Mouse (Mus musculus): ENCODE results near the gene 1600002K03Rik.

Gene 1600002K03Rik

GRCm38 (mm10) chr10:80141243-80141642 lies 31.5 kb upstream of the 1600002K03Rik start:
- DNase-seq (ENCODE audit: low read depth) = peak; percentile 92

- DNase-seq (ENCODE audit: low read depth) = peak; percentile 97
These were observed 30.8 kb upstream of the 1600002K03Rik start for GRCm38 (mm10) chr10:80141786-80142529.

DNA sequence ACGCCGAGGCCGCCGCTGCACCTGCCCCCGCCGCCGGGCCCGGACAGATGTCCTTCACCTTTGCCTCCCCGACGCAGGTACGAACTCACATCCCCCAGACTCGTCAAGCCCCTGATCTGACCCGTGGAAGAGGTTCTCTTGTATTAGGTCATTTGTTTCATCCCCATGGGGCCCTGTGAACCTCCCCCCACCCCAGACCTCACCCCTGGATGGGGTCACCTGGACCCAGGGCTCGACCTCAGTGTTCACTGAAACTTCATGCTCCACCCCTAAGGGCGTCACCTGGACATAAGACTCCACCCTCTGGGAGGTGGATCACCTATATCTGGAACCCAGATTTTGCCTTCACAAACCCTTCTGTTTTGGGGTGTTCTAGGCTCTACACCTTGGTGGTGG lies 30.2 kb upstream of the 1600002K03Rik start:
- no peak for DNase-seq (ENCODE audit: low read depth)

DNA sequence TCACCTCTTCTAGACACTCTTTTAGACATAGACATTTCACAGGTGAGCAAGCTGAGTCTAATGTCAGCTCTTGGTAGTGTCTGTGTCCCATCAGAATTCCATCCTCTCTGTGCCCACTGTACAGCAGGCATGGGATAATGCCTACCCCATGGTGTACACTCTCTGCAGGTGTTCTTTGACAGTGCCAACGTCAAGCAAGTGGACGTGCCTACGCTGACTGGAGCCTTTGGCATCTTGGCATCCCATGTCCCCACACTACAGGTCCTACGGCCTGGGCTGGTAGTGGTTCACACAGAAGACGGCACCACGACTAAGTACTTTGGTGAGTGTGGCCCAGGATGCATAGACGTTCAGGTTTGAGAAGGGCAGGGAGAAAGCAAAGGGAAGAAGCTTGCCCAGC lies 29.1 kb upstream of the 1600002K03Rik start:
- no peak for DNase-seq (ENCODE audit: low read depth)

DNA sequence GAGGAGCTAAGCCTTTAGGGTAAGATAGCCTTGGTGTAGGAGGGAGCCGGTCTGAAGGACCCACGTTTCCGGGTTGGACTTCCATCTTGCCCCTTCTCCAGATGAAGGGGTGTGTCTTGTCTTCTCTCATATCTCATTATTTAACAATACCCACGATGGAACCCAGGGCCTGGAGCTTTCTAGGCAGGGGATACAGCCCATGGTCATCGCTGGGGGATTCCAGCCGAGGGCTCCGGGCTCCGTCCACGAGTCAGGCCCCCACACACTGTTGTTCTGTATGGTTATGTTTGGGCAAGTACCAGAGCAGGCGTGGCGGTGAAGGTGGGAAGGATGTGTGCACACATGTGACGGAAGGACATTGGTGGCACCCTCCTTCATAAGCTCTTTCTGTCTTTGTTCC lies 28.6 kb upstream of the 1600002K03Rik start:
- no peak for DNase-seq (ENCODE audit: low read depth)

- DNase-seq (ENCODE audit: low read depth) = no peak
These were observed 27.6 kb upstream of the 1600002K03Rik start for GRCm38 (mm10) chr10:80144864-80145838.

- no peak for DNase-seq (ENCODE audit: low read depth)
These were observed 26.8 kb upstream of the 1600002K03Rik start for GRCm38 (mm10) chr10:80145896-80146295.

DNA sequence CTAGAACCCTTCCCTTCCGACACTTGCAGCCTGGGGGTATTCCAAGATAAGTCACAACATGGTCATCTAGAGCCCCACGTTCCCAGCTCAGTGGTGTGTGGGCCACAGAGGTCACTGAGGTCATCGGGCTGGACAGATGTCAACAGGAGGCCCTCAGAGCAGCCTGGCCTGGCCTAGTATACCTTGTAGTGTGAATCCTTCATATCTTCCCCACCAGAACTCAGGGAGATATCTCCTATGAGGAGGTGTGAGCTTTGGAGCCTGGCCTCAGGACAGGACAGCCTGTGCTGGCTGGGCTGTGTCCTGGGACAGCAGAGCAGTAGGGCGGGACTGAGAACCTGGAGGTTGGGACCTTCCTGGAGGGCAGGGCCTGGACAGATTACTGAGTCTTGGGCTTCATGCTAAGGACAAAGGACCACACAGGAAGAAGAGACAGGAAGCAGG lies 26.2 kb upstream of the 1600002K03Rik start:
- no peak for DNase-seq (ENCODE audit: low read depth)

GRCm38 (mm10) chr10:80147146-80147718 lies 25.5 kb upstream of the 1600002K03Rik start:
- DNase-seq (ENCODE audit: low read depth) = no peak

DNA sequence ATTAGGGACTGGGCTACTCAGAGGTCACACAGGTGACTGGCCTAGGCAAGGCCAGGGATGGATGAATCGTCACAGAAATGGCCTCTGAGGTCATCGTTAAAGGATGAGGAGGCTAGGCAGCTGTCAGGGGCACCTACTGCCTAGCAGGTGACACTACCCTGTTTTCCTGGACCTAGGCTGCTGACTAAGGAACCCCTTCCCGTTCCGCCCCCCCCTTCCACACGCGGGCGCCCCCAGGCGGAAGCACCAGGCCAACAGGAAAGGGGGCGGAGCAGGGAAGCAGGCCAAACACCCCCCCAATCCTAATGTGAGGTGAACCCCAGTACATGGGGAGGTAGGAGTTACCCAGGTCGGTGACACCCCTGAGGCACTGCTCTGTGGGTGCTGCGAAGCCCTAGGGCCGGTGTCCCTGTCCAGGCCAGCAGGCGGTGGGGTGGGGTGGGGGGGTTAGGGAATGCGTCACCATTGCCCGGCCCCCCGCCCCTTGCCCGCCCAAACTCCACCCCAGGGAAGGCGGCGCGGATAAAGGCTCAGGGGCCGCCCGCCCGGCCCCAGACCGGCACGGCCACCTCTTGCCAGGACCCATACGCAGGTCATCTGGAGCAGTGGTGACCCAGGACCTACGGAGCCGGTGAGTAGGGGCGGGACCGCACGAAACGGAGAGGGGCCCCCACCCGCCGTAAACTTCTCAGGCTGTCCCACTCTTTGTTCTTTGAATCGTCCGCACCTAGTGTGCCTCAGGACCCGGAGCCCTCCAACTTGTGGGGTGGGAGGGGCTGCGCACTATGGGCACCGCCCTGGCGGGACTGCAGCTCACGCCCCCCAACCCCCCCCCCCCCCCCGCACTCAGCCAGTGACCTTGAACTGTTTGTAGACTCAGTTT lies 24.8 kb upstream of the 1600002K03Rik start, which contains the start of gene Midn:
Gene Midn (plus strand): TSS at position 554 of the 883 bp plus-strand sequence.
- no peak for DNase-seq (ENCODE audit: low read depth)

DNA sequence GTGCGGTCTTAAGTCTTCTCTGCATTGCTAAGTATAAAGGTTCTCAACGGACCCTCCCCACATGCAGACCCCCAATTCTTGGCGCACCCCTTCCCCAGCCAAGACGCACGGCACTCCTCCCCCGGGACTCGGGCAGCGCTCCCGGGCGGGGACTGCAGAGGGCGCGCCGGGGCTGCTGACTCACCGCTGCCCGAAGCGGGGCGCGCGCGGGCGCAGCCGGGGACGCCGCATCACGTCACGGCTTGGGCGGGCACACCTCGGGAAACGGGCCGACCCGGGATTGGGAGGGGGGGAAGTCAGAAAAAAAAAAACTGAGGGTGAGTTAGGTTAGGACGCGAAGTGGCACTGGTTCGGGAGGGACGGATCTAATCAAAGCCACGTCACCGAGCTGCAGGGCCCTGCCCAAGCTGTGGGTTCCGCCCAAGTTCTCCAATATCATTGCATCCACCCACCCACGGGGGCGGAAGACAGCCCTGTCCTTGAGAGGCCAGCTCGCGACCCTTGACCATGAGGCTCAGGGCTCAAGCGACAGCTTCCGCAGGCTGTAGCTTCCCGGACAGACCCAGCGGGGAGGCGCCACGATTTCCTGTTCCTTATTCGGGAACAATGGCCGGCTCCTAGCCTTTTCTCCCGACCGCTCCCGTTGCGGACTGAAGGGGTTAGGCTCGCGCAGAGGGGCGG lies 24.0 kb upstream of the 1600002K03Rik start:
- DNase-seq (ENCODE audit: low read depth) = peak; percentile 87

GRCm38 (mm10) chr10:80149291-80150225 lies 23.2 kb upstream of the 1600002K03Rik start:
- peak; percentile 96 for DNase-seq (ENCODE audit: low read depth)

- DNase-seq (ENCODE audit: low read depth) = no peak
These were observed 22.2 kb upstream of the 1600002K03Rik start for GRCm38 (mm10) chr10:80150226-80151210.

DNA sequence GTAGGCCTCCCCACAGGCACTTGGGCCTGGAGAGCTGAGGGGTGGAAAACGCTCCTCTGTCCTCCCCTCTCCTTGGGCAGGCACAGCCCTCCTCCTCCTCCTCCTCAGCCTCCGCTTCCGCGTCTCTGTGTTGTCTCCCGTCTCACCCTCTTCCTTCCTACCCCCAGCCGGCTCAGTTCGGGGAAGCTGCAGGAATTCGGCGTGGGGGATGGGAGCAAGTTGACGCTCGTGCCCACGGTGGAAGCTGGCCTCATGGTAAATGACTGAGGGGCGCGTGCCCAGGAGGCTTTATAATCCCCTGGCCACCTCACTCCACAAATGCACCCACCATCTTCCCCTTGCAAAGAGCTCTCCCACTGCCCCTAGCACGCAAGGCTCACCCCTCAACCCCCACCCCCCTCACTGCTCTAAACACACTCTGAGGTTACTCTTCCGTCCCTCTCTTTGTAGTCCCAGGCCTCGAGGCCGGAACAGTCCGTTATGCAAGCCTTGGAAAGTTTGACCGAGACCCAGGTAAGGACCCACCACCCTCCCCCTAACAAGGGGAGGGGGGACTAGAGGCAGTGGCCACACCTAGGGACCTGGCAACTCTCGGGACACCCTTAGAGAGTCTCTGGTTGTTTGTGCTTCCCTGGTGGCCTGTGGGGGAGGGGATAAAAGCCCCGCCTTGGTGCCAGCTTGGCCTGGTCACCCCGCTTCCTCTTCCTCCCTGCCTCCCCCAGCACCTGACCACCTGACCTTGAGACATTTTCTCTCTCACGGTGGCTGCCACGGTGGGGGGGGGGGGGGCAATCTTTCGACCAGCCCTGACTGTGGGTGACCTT lies 21.3 kb upstream of the 1600002K03Rik start:
- DNase-seq (ENCODE audit: low read depth) = no peak

DNA sequence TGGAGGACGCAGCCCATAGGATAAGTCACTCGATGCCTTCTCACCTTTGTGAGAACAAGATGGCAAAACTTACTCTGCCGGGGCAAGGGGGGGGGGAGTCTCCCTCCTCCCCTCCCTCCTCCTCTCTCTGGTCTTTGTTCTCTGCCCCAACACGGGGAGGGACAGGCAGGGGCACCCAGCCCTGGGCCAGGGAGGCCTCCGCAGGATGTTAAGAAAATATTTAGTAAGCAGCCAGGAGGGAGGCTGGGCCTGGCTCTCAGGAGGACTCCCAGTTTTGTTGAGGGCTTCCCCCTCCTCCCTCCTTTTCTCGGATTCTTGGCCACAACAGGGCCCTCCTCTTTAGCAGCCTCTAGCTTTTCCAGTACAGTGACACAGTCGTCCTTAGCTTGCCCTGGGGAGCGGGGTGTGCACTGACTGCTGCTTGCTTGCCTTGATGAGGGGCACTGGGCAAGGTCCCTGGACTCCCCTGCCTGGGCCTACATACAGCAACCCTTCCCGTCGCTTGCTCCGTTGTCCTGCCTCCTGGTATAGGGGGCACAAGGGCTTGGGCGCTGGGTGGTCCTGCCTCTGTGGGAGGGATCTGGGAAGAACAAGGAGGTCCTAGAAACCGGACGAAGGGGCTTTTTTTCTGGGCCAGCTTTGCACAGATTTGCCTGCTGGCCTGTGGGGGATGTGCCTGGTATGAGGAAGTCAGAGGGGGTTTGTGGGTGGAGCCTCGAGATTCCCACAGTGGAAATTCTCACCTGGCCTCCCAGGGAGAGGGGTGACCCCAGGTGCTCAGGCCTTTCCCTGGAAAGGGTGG lies 20.5 kb upstream of the 1600002K03Rik start:
- DNase-seq (ENCODE audit: low read depth) = no peak

DNA sequence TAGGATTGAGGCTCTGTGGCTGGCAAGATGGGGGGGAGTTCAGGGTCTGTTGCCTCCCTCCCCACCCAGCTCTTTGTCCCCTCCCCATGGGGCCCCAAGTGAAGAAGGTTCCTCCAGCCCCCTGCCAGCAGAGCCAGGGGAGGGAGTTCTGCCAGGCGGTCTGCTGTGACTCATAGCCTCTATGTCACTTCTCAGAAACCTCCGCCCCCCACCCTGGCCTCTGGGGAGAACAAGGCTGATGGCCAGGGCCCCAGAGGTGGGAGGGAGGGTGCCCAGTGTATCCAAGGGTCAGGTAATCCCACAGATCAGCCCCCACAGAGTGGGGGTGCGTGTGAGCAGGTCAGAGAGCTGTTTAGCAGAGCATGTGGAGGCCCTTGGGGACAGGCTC lies 19.9 kb upstream of the 1600002K03Rik start:
- DNase-seq (ENCODE audit: low read depth) = no peak

- no peak for DNase-seq (ENCODE audit: low read depth)
These were observed 19.0 kb upstream of the 1600002K03Rik start for GRCm38 (mm10) chr10:80153713-80154112.
